Mouse (Mus musculus) ES-Bruce4 (cell line): ENCODE results near the gene Adgrb2.

Source experiments
- CTCF ChIP-seq: IDR thresholded peaks from one replicate; pipeline ENCODE4 v1.8.1; 2011; ENCODE audit warnings: low read depth, low read length
- EP300 ChIP-seq: IDR thresholded peaks from 2 replicates; pipeline ENCODE4 v1.6.1; 2011; ENCODE audit warnings: low read depth, low read length; ENCODE audit not compliant: insufficient read depth

- no peak for TF ChIP-seq CTCF
- no peak for TF ChIP-seq EP300
Observed at GRCm38 (mm10) chr4:129974285-129974684, 10.4 kb upstream of the Adgrb2 start.
